Mouse (Mus musculus): ENCODE measurements at regions not wholly inside any gene's neighbourhood (a gene's known extent, or its start where the extent isn't known, plus 50 kb on each side); places are given as distances from the start of the nearest gene placed in this dataset.

GRCm38 (mm10) chr2:21129621-21130020 is 75.5 kb downstream of the Enkur start:
- no peaks in the 10 kb centered on the region for H3K4me1 ChIP-seq (ENCODE audit: control insufficient read depth, low read depth, low read length)
- no peaks in the 10 kb centered on the region for H3K9me3 ChIP-seq (replicated peaks; ENCODE audit: control insufficient read depth, low read length)
- H3K36me3 ChIP-seq (ENCODE audit: control insufficient read depth, insufficient read depth), result no peaks in the 10 kb centered on the region
- no peak overlapping the region for H3K9ac ChIP-seq (ENCODE audit: low read depth, low read length)
- 71% methylated on average over 7 of the region's 7 CpGs for WGBS (ENCODE audit: insufficient replicate concordance)
- no peak for ATAC-seq (ENCODE audit: low read depth)
- H3K4me2 ChIP-seq (ENCODE audit: low read depth, low read length), result no peak overlapping the region
- H3K27me3 ChIP-seq (ENCODE audit: control insufficient read depth, insufficient read depth, low read depth, low read length), result no peaks in the 10 kb centered on the region
- no peak overlapping the region for H3K4me3 ChIP-seq (ENCODE audit: low read depth, low read length)
- no peak overlapping the region for H3K27ac ChIP-seq (ENCODE audit: low read length)

- H3K4me1 ChIP-seq (ENCODE audit: control insufficient read depth, low read depth, low read length), result no peaks in the 10 kb centered on the region
- H3K27me3 ChIP-seq (ENCODE audit: control insufficient read depth, insufficient read depth, low read depth, low read length), result no peaks in the 10 kb centered on the region
- ATAC-seq (ENCODE audit: low read depth), result no peak
- no peak overlapping the region for H3K27ac ChIP-seq (ENCODE audit: low read length)
- H3K9ac ChIP-seq (ENCODE audit: low read depth, low read length), result no peak overlapping the region
- no peak overlapping the region for H3K4me2 ChIP-seq (ENCODE audit: low read depth, low read length)
- no peaks in the 10 kb centered on the region for H3K36me3 ChIP-seq (ENCODE audit: control insufficient read depth, insufficient read depth)
- WGBS (ENCODE audit: insufficient replicate concordance), result 46% methylated on average over 1 of the region's 1 CpGs
- H3K9me3 ChIP-seq (replicated peaks; ENCODE audit: control insufficient read depth, low read length), result no peaks in the 10 kb centered on the region
- H3K4me3 ChIP-seq (ENCODE audit: low read depth, low read length), result no peak overlapping the region
Observed at GRCm38 (mm10) chr2:21126531-21126930, 78.6 kb downstream of the Enkur start.

GRCm38 (mm10) chr2:21122421-21122820 is 82.7 kb downstream of the Enkur start:
- Histone ChIP-seq H3K4me1 (ENCODE audit: control insufficient read depth, low read depth, low read length) (no peaks in the 10 kb centered on the region), H3K9ac (ENCODE audit: low read depth, low read length) (no peak overlapping the region), H3K36me3 (ENCODE audit: control insufficient read depth, insufficient read depth) (no peaks in the 10 kb centered on the region), H3K9me3 (replicated peaks; ENCODE audit: control insufficient read depth, low read length) (no peaks in the 10 kb centered on the region), H3K4me3 (ENCODE audit: low read depth, low read length) (no peak overlapping the region), H3K27me3 (ENCODE audit: control insufficient read depth, insufficient read depth, low read depth, low read length) (no peaks in the 10 kb centered on the region), H3K4me2 (ENCODE audit: low read depth, low read length) (no peak overlapping the region), H3K27ac (ENCODE audit: low read length) (no peak overlapping the region)
- ATAC-seq (ENCODE audit: low read depth), result no peak
- 57% methylated on average over 3 of the region's 3 CpGs for WGBS (ENCODE audit: insufficient replicate concordance)

- no peaks in the 10 kb centered on the region for H3K27me3 ChIP-seq (ENCODE audit: control insufficient read depth, insufficient read depth, low read depth, low read length)
- 48% methylated on average over 1 of the region's 1 CpGs for WGBS (ENCODE audit: insufficient replicate concordance)
- no peak for ATAC-seq (ENCODE audit: low read depth)
- H3K27ac ChIP-seq (ENCODE audit: low read length), result no peak overlapping the region
- H3K36me3 ChIP-seq (ENCODE audit: control insufficient read depth, insufficient read depth), result no peaks in the 10 kb centered on the region
- H3K4me2 ChIP-seq (ENCODE audit: low read depth, low read length), result no peak overlapping the region
- peaks cover 2% of the 10 kb centered on the region; the same call in 1 of the 2 replicates for H3K4me1 ChIP-seq (ENCODE audit: control insufficient read depth, low read depth, low read length)
- no peak overlapping the region for H3K4me3 ChIP-seq (ENCODE audit: low read depth, low read length)
- H3K9ac ChIP-seq (ENCODE audit: low read depth, low read length), result no peak overlapping the region
- H3K9me3 ChIP-seq (replicated peaks; ENCODE audit: control insufficient read depth, low read length), result no peaks in the 10 kb centered on the region
Observed at GRCm38 (mm10) chr2:21121663-21122062, 83.5 kb downstream of the Enkur start.

- H3K9ac ChIP-seq (ENCODE audit: low read depth, low read length), result no peak overlapping the region
- H3K27me3 ChIP-seq (ENCODE audit: control insufficient read depth, insufficient read depth, low read depth, low read length), result no peaks in the 10 kb centered on the region
- no peak overlapping the region for H3K4me2 ChIP-seq (ENCODE audit: low read depth, low read length)
- peaks cover 2% of the 10 kb centered on the region; the same call in 1 of the 2 replicates for H3K4me1 ChIP-seq (ENCODE audit: control insufficient read depth, low read depth, low read length)
- H3K9me3 ChIP-seq (replicated peaks; ENCODE audit: control insufficient read depth, low read length), result no peaks in the 10 kb centered on the region
- H3K27ac ChIP-seq (ENCODE audit: low read length), result no peak overlapping the region
- H3K36me3 ChIP-seq (ENCODE audit: control insufficient read depth, insufficient read depth), result no peaks in the 10 kb centered on the region
- H3K4me3 ChIP-seq (ENCODE audit: low read depth, low read length), result no peak overlapping the region
- ATAC-seq (ENCODE audit: low read depth), result no peak
- WGBS (ENCODE audit: insufficient replicate concordance), result 62% methylated on average over 5 of the region's 5 CpGs
Observed at GRCm38 (mm10) chr2:21116817-21117216, 88.3 kb downstream of the Enkur start.

- no peak overlapping the region for H3K27ac ChIP-seq (ENCODE audit: low read length)
- no peak overlapping the region for H3K9ac ChIP-seq (ENCODE audit: low read depth, low read length)
- no peaks in the 10 kb centered on the region for H3K36me3 ChIP-seq (ENCODE audit: control insufficient read depth, insufficient read depth)
- no peaks in the 10 kb centered on the region for H3K9me3 ChIP-seq (replicated peaks; ENCODE audit: control insufficient read depth, low read length)
- no peaks in the 10 kb centered on the region for H3K4me1 ChIP-seq (ENCODE audit: control insufficient read depth, low read depth, low read length)
- no peak for ATAC-seq (ENCODE audit: low read depth)
- H3K27me3 ChIP-seq (ENCODE audit: control insufficient read depth, insufficient read depth, low read depth, low read length), result no peaks in the 10 kb centered on the region
- H3K4me3 ChIP-seq (ENCODE audit: low read depth, low read length), result no peak overlapping the region
- no peak overlapping the region for H3K4me2 ChIP-seq (ENCODE audit: low read depth, low read length)
- WGBS (ENCODE audit: insufficient replicate concordance), result 33% methylated on average over 1 of the region's 1 CpGs
Observed at GRCm38 (mm10) chr2:21111527-21111926, 93.6 kb downstream of the Enkur start.

- Histone ChIP-seq H3K4me2 (ENCODE audit: low read depth, low read length) (no peak overlapping the region), H3K4me3 (ENCODE audit: low read depth, low read length) (no peak overlapping the region), H3K9me3 (replicated peaks; ENCODE audit: control insufficient read depth, low read length) (no peaks in the 10 kb centered on the region), H3K4me1 (ENCODE audit: control insufficient read depth, low read depth, low read length) (no peaks in the 10 kb centered on the region), H3K27me3 (ENCODE audit: control insufficient read depth, insufficient read depth, low read depth, low read length) (no peaks in the 10 kb centered on the region), H3K27ac (ENCODE audit: low read length) (no peak overlapping the region), H3K36me3 (ENCODE audit: control insufficient read depth, insufficient read depth) (no peaks in the 10 kb centered on the region), H3K9ac (ENCODE audit: low read depth, low read length) (no peak overlapping the region)
- 68% methylated on average over 6 of the region's 6 CpGs for WGBS (ENCODE audit: insufficient replicate concordance)
- ATAC-seq (ENCODE audit: low read depth), result no peak
Observed at GRCm38 (mm10) chr2:21100248-21100808, 104.8 kb downstream of the Enkur start.

- no peaks in the 10 kb centered on the region for H3K27me3 ChIP-seq (ENCODE audit: control insufficient read depth, insufficient read depth, low read depth, low read length)
- no peaks in the 10 kb centered on the region for H3K4me1 ChIP-seq (ENCODE audit: control insufficient read depth, low read depth, low read length)
- H3K4me2 ChIP-seq (ENCODE audit: low read depth, low read length), result no peak overlapping the region
- no peaks in the 10 kb centered on the region for H3K9me3 ChIP-seq (replicated peaks; ENCODE audit: control insufficient read depth, low read length)
- no peak overlapping the region for H3K9ac ChIP-seq (ENCODE audit: low read depth, low read length)
- ATAC-seq (ENCODE audit: low read depth), result no peak
- 48% methylated on average over 4 of the region's 4 CpGs for WGBS (ENCODE audit: insufficient replicate concordance)
- no peak overlapping the region for H3K27ac ChIP-seq (ENCODE audit: low read length)
- no peak overlapping the region for H3K4me3 ChIP-seq (ENCODE audit: low read depth, low read length)
- H3K36me3 ChIP-seq (ENCODE audit: control insufficient read depth, insufficient read depth), result no peaks in the 10 kb centered on the region
Observed at GRCm38 (mm10) chr2:21091058-21091971, 113.8 kb downstream of the Enkur start.

- Histone ChIP-seq H3K27ac (ENCODE audit: low read length) (no peak overlapping the region), H3K36me3 (ENCODE audit: control insufficient read depth, insufficient read depth) (no peaks in the 10 kb centered on the region), H3K9me3 (replicated peaks; ENCODE audit: control insufficient read depth, low read length) (no peaks in the 10 kb centered on the region), H3K4me3 (ENCODE audit: low read depth, low read length) (no peak overlapping the region), H3K4me1 (ENCODE audit: control insufficient read depth, low read depth, low read length) (no peaks in the 10 kb centered on the region), H3K9ac (ENCODE audit: low read depth, low read length) (no peak overlapping the region), H3K27me3 (ENCODE audit: control insufficient read depth, insufficient read depth, low read depth, low read length) (no peaks in the 10 kb centered on the region), H3K4me2 (ENCODE audit: low read depth, low read length) (no peak overlapping the region)
- ATAC-seq (ENCODE audit: low read depth), result no peak
- 19% methylated on average over 5 of the region's 5 CpGs for WGBS (ENCODE audit: insufficient replicate concordance)
Observed at GRCm38 (mm10) chr2:21085517-21085916, 116.8 kb upstream of the Arhgap21 start.

Data from liver, embryonic 16.5 days (tissue).